22 mouse cellular contexts compared by ENCODE assay signal in the genomic region with DNA sequence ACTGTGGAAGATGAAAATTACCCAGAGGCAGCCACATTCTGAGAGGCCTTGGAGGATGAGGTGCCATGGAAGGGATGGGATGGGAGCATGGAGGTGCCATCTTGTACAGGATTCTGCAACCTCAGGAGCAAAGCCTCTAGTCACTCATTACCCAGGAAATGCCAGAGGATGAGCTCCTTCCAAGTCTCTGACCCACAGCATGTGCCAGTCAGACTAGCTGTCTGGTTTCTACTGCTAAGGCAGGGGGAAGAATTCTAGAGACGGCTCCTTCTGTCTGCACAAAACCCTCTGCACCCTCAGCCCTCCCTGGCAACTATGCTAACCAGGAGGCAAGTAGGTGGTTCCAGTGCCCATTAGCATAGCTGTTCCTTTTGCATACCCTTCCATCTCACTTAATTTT.
"Had no signal": no experiment of that assay in that cellular context is flagged by ENCODE, and none has a peak within 500 bp of the region (broad histone marks: within the 10 kb centered on the region; RNA-seq: fewer than 3 reads in every experiment).

No protein-coding gene starts in this region.

- H3K36me3 ChIP-seq: heart, embryonic 10.5 days; heart, embryonic 13.5 days; heart, embryonic 15.5 days; hindbrain, embryonic 13.5 days; hindbrain, embryonic 15.5 days; limb, embryonic 13.5 days; limb, embryonic 15.5 days; liver, embryonic 12.5 days had no signal

- H3K27me3 ChIP-seq: heart, embryonic 13.5 days; heart, embryonic 15.5 days; hindbrain, embryonic 13.5 days; hindbrain, embryonic 15.5 days; limb, embryonic 13.5 days; limb, embryonic 15.5 days; liver, embryonic 12.5 days had no signal

- H3K4me3 ChIP-seq: heart, embryonic 10.5 days; heart, embryonic 13.5 days; heart, embryonic 15.5 days; hindbrain, embryonic 13.5 days; hindbrain, embryonic 15.5 days; layer of hippocampus, adult 2 months; left cerebral cortex, adult 2 months; limb, embryonic 13.5 days; limb, embryonic 15.5 days; liver, embryonic 12.5 days had no signal

- H3K9me3 ChIP-seq: heart, embryonic 10.5 days; heart, embryonic 13.5 days; heart, embryonic 15.5 days; hindbrain, embryonic 13.5 days; hindbrain, embryonic 15.5 days; limb, embryonic 13.5 days; limb, embryonic 15.5 days; liver, embryonic 12.5 days had no signal

- H3K9ac ChIP-seq: heart, embryonic 13.5 days; heart, embryonic 15.5 days; hindbrain, embryonic 13.5 days; hindbrain, embryonic 15.5 days; limb, embryonic 13.5 days; limb, embryonic 15.5 days; liver, embryonic 12.5 days; liver, embryonic 14.5 days had no signal

- H3K27ac ChIP-seq: heart, embryonic 10.5 days; heart, embryonic 13.5 days; heart, embryonic 15.5 days; hindbrain, embryonic 13.5 days; hindbrain, embryonic 15.5 days; hindbrain, postnatal 0 days; layer of hippocampus, adult 2 months; left cerebral cortex, adult 2 months; limb, embryonic 13.5 days; limb, embryonic 15.5 days; liver, embryonic 12.5 days; liver, embryonic 14.5 days had no signal

- H3K4me1 ChIP-seq: heart, embryonic 10.5 days; heart, embryonic 13.5 days; hindbrain, embryonic 13.5 days; hindbrain, embryonic 15.5 days; limb, embryonic 13.5 days; limb, embryonic 15.5 days had no signal

- H3K4me2 ChIP-seq: heart, embryonic 13.5 days; heart, embryonic 15.5 days; hindbrain, embryonic 13.5 days; hindbrain, embryonic 15.5 days; limb, embryonic 13.5 days; limb, embryonic 15.5 days; liver, embryonic 12.5 days had no signal

- DNase-seq: gastrocnemius, postnatal 14 days; gastrocnemius, postnatal 36 days; heart, adult 18-20 months; heart, postnatal 14 days; heart, postnatal 36 days; kidney, postnatal 10 days; kidney, postnatal 4 days; left cerebral cortex, postnatal 4 days; lung, adult 18-20 months had no signal

- ATAC-seq: hindbrain, postnatal 0 days; intestine, embryonic 16.5 days; liver, embryonic 12.5 days had no signal
